Mouse (Mus musculus) c-Kit-positive CD71-negative TER-119-negative erythroid progenitor cells, embryonic 14.5 days (primary cell): ENCODE data around the gene F12.
"Not testable (repeated sequence)": the region's sequence is repeated elsewhere in the genome, so short reads cannot be mapped to it uniquely, and the experiment has no call there.

Experiments used
- DNase-seq: peaks from one replicate; pipeline ENCODE4 v3.0.0-alpha.2; 2013; ENCODE audit warnings: low read depth

Gene F12

GRCm38 (mm10) chr13:55449679-55450441 lies 23.3 kb upstream of the F12 start:
- no peak for DNase-seq

GRCm38 (mm10) chr13:55449205-55449604 lies 22.6 kb upstream of the F12 start:
- DNase-seq = no peak

GRCm38 (mm10) chr13:55448131-55448530 lies 21.5 kb upstream of the F12 start:
- DNase-seq = no peak

GRCm38 (mm10) chr13:55447543-55447943 lies 20.9 kb upstream of the F12 start:
- no peak for DNase-seq

GRCm38 (mm10) chr13:55446483-55447105 lies 20.0 kb upstream of the F12 start:
- no peak for DNase-seq

- DNase-seq = no peak
These were observed 18.9 kb upstream of the F12 start for GRCm38 (mm10) chr13:55445361-55446091.

GRCm38 (mm10) chr13:55444937-55445315 lies 18.3 kb upstream of the F12 start, which contains the start of gene Grk6:
TSS of gene Grk6 (plus strand) at chr13:55445072.
- DNase-seq = peak; percentile 99

- DNase-seq = no peak
These were observed 17.8 kb upstream of the F12 start for GRCm38 (mm10) chr13:55444286-55444936.

GRCm38 (mm10) chr13:55443799-55444285 lies 17.2 kb upstream of the F12 start:
- DNase-seq = no peak

- DNase-seq = not testable (repeated sequence)
These were observed 10.6 kb upstream of the F12 start for GRCm38 (mm10) chr13:55437111-55437629.

GRCm38 (mm10) chr13:55431889-55432685 lies 5.5 kb upstream of the F12 start:
- no peak for DNase-seq

- DNase-seq = no peak
These were observed 4.0 kb upstream of the F12 start for GRCm38 (mm10) chr13:55430566-55430965.

GRCm38 (mm10) chr13:55429226-55429888 lies 2.8 kb upstream of the F12 start:
- no peak for DNase-seq

- DNase-seq = no peak
These were observed 5.4 kb downstream of the F12 start for GRCm38 (mm10) chr13:55420933-55421800.

- no peak for DNase-seq
These were observed 6.3 kb downstream of the F12 start for GRCm38 (mm10) chr13:55420018-55420932.

GRCm38 (mm10) chr13:55419142-55419541 lies 7.5 kb downstream of the F12 start:
- DNase-seq = no peak

GRCm38 (mm10) chr13:55418004-55418403 lies 8.6 kb downstream of the F12 start:
- peak; percentile 82 for DNase-seq

GRCm38 (mm10) chr13:55414743-55415380 lies 11.7 kb downstream of the F12 start, which contains the start of gene Pfn3:
TSS of gene Pfn3 (minus strand) at chr13:55415232.
- DNase-seq = no peak
